Mouse (Mus musculus): Measurements from ENCODE around the gene Luzp1. TPM values are rescaled to one million over a fixed set of nuclear protein-coding genes. Genes with fewer than 3 reads are reported as not detected.

Luzp1 gene
- polyA plus RNA-seq, 1 experiment from 2014 or later, result 115 TPM

DNA sequence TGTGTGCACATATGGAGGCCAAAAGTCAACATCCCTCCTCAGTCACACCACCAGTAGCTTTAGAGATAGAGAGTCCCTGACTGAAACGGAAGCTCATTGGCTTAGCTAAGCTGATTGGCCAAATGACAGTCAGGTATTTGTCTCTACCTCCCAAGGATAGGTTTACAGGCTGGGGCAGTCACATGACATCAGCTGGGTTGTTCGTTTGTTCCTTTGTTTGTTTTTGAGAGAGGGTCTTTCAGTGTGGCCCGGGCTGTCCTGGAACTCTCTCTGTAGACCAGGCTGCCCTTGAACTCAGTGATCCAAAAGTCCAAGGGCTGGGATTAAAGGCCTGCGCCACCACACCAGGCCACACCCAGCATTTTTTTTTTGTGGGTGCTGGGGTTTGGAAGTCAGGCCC lies 8.4 kb upstream of the Luzp1 start:
- peaks cover 18% of the 10 kb centered on the region for H3K4me1 ChIP-seq (ENCODE audit: control insufficient read depth, insufficient read depth, low read length)
- 50% methylated on average over 4 of the region's 4 CpGs for WGBS
- H3K4me3 ChIP-seq (ENCODE audit: low read length), result no peak overlapping the region
- no peaks in the 10 kb centered on the region for H3K27me3 ChIP-seq (replicated peaks; ENCODE audit: control insufficient read depth, insufficient read depth, low read length)
- no peak overlapping the region for H3K4me2 ChIP-seq (ENCODE audit: low read depth, low read length)
- H3K27ac ChIP-seq (ENCODE audit: low read length), result peak overlapping the region; percentile 93
- ATAC-seq, result no peak
- no peaks in the 10 kb centered on the region for H3K9me3 ChIP-seq (ENCODE audit: control insufficient read depth, low read length)
- H3K36me3 ChIP-seq (ENCODE audit: control insufficient read depth, insufficient read depth, low read length), result no peaks in the 10 kb centered on the region
- no peak overlapping the region for H3K9ac ChIP-seq (ENCODE audit: low read depth, low read length)

DNA sequence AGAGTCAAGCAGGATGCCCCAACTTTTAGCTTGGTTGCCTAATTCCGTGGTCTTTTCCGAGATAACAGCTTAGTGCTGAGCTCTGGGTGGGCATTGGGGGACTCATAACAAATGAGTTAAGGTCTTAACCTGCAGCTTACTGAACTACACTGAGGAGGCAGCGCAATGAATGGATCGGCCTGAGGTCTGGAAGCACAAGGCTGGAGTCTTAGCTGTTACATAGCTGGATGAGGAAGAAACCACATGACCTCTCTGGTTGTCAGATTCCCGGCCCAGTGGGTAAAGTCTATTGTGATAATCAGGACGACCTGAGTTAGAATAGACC lies 7.8 kb upstream of the Luzp1 start:
- H3K4me1 ChIP-seq (ENCODE audit: control insufficient read depth, insufficient read depth, low read length), result peaks cover 21% of the 10 kb centered on the region
- H3K9me3 ChIP-seq (ENCODE audit: control insufficient read depth, low read length), result no peaks in the 10 kb centered on the region
- H3K27ac ChIP-seq (ENCODE audit: low read length), result peak overlapping the region; percentile 93
- WGBS, result 24% methylated on average over 6 of the region's 6 CpGs
- ATAC-seq, result no peak
- H3K4me3 ChIP-seq (ENCODE audit: low read length), result peak overlapping the region; percentile 75
- H3K9ac ChIP-seq (ENCODE audit: low read depth, low read length), result peak overlapping the region; percentile 81; the same call in 1 of the 2 replicates
- no peaks in the 10 kb centered on the region for H3K36me3 ChIP-seq (ENCODE audit: control insufficient read depth, insufficient read depth, low read length)
- no peaks in the 10 kb centered on the region for H3K27me3 ChIP-seq (replicated peaks; ENCODE audit: control insufficient read depth, insufficient read depth, low read length)
- peak overlapping the region; percentile 94 for H3K4me2 ChIP-seq (ENCODE audit: low read depth, low read length)

DNA sequence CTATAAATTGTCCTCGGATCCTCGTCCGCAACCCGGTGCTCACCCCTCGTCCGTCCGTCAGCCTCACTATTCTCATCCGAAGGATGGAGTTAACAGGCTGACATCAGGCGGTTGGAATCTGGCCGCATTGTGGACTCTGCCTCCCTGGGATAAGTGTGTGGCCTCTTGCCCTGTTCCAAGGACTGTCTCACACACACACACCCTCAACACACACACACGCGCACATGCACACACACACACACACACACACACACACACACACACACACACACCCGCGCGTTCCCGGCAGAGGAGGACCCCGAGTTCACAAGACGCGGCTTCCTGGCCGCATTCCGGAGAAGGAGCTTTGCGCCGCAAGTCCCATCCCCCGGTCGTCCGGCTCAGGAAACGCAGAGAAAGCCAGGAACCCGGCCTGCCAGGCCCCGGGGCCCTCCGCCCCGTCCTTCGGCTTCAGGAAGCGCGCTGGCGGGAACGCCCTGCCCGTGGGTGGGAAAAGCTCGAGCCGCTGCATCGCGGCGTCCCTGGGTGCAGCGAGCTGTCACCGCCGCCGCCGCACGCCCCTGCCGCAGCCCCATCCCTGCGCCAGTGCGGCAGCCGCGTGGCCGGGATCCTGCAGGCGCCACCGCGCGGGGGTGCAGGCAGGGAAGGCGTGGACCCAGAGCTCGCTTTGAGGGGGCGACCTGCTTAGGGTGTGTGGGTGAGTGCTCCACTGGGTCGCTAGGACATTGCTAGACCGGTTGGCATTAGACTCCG lies 7.3 kb upstream of the Luzp1 start, which contains the start of gene 6030445D17Rik:
Gene 6030445D17Rik (plus strand): TSS at position 165 of the 753 bp plus-strand sequence.
- H3K4me1 ChIP-seq (ENCODE audit: control insufficient read depth, insufficient read depth, low read length), result peaks cover 21% of the 10 kb centered on the region
- ATAC-seq, result peak; percentile 87
- under 1% methylated on average over 59 of the region's 64 CpGs for WGBS
- no peaks in the 10 kb centered on the region for H3K27me3 ChIP-seq (replicated peaks; ENCODE audit: control insufficient read depth, insufficient read depth, low read length)
- H3K9me3 ChIP-seq (ENCODE audit: control insufficient read depth, low read length), result no peaks in the 10 kb centered on the region
- H3K27ac ChIP-seq (ENCODE audit: low read length), result peak within 1 kb of the TSS; percentile 93
- no peaks in the 10 kb centered on the region for H3K36me3 ChIP-seq (ENCODE audit: control insufficient read depth, insufficient read depth, low read length)
- H3K4me3 ChIP-seq (ENCODE audit: low read length), result peak within 1 kb of the TSS; percentile 75
- H3K4me2 ChIP-seq (ENCODE audit: low read depth, low read length), result peak within 1 kb of the TSS; percentile 94
- H3K9ac ChIP-seq (ENCODE audit: low read depth, low read length), result peak within 1 kb of the TSS; percentile 81

DNA sequence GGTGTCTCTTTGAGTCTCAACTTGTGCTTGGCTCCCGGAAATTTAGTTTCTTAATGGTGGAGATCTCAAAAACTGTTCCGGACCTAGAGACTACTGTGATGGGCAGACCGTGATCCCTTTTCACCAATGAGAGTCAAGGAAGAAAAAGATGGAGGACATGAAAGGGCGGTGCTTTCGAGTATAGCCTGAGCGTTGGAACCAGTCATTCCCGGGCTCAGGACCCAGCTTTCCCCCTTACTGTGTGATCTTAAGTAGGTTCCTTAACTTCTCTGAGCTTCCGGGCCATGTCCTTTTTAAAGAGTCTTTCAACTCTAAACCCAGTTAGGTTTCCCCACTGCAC lies 6.8 kb upstream of the Luzp1 start:
- peak; percentile 52 for ATAC-seq
- H3K27me3 ChIP-seq (replicated peaks; ENCODE audit: control insufficient read depth, insufficient read depth, low read length), result no peaks in the 10 kb centered on the region
- H3K4me3 ChIP-seq (ENCODE audit: low read length), result peak overlapping the region; percentile 75
- H3K4me2 ChIP-seq (ENCODE audit: low read depth, low read length), result peak overlapping the region; percentile 94
- H3K4me1 ChIP-seq (ENCODE audit: control insufficient read depth, insufficient read depth, low read length), result peaks cover 21% of the 10 kb centered on the region
- H3K27ac ChIP-seq (ENCODE audit: low read length), result peak overlapping the region; percentile 93
- no peaks in the 10 kb centered on the region for H3K9me3 ChIP-seq (ENCODE audit: control insufficient read depth, low read length)
- H3K36me3 ChIP-seq (ENCODE audit: control insufficient read depth, insufficient read depth, low read length), result no peaks in the 10 kb centered on the region
- WGBS, result 4% methylated on average over 8 of the region's 8 CpGs
- peak overlapping the region; percentile 81 for H3K9ac ChIP-seq (ENCODE audit: low read depth, low read length)

DNA sequence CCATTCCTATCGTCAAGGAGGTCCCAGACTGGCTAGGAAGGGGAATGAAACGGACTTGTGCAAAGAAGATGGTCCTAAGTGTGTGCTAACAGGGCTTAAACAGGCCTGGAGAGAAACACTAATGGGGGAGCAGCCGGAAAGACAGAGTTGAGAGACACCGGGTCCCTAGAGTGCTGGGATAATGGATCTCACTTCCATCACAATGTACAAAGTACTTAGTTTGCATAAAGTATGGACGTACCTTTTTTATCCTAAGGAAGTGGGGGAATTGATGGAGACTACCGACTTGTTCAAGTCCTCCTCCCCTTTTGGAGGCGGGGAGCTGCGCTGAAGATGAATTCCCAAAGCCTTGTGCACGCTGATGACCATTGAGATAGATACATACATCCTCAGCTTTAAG lies 6.1 kb upstream of the Luzp1 start:
- 0 out of 2 replicates have a peak overlapping the region, but pooled peaks have one; percentile 7 for H3K27ac ChIP-seq (ENCODE audit: low read length)
- ATAC-seq, result no peak
- H3K4me3 ChIP-seq (ENCODE audit: low read length), result peak overlapping the region; percentile 75; the same call in 1 of the 2 replicates
- 0 out of 2 replicates have a peak overlapping the region, but pooled peaks have one; percentile 81 for H3K9ac ChIP-seq (ENCODE audit: low read depth, low read length)
- WGBS, result 39% methylated on average over 9 of the region's 9 CpGs
- no peaks in the 10 kb centered on the region for H3K9me3 ChIP-seq (ENCODE audit: control insufficient read depth, low read length)
- peaks cover 21% of the 10 kb centered on the region for H3K4me1 ChIP-seq (ENCODE audit: control insufficient read depth, insufficient read depth, low read length)
- no peaks in the 10 kb centered on the region for H3K36me3 ChIP-seq (ENCODE audit: control insufficient read depth, insufficient read depth, low read length)
- no peaks in the 10 kb centered on the region for H3K27me3 ChIP-seq (replicated peaks; ENCODE audit: control insufficient read depth, insufficient read depth, low read length)
- H3K4me2 ChIP-seq (ENCODE audit: low read depth, low read length), result peak overlapping the region; percentile 94

DNA sequence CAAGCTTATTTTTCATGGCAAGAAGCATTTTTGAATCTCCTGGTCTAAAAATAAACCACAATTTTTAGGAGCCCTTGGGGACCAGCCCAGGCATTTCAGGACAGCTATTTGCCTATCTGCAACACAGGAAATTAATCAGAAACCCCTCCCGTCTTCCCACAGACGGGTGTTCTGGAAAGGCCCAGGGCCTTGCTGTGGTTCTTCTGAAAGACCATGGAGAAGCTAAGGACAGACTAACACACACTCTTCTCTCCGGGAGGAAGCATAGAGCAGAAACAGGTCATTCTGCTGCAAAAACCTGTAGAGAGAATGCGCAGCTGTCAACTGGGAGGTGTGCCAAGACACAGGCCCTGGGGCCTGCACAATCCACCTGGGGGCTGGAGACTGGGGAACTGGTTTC lies 3.3 kb upstream of the Luzp1 start:
- WGBS, result 40% methylated on average over 4 of the region's 4 CpGs
- no peak for ATAC-seq
- Histone ChIP-seq H3K4me3 (ENCODE audit: low read length) (no peak overlapping the region), H3K27ac (ENCODE audit: low read length) (peak overlapping the region; percentile 58; the same call in 1 of the 2 replicates), H3K36me3 (ENCODE audit: control insufficient read depth, insufficient read depth, low read length) (no peaks in the 10 kb centered on the region), H3K9me3 (ENCODE audit: control insufficient read depth, low read length) (no peaks in the 10 kb centered on the region), H3K9ac (ENCODE audit: low read depth, low read length) (0 out of 2 replicates have a peak overlapping the region, but pooled peaks have one; percentile 25), H3K27me3 (replicated peaks; ENCODE audit: control insufficient read depth, insufficient read depth, low read length) (no peaks in the 10 kb centered on the region), H3K4me2 (ENCODE audit: low read depth, low read length) (no peak overlapping the region), H3K4me1 (ENCODE audit: control insufficient read depth, insufficient read depth, low read length) (peaks cover 29% of the 10 kb centered on the region)

DNA sequence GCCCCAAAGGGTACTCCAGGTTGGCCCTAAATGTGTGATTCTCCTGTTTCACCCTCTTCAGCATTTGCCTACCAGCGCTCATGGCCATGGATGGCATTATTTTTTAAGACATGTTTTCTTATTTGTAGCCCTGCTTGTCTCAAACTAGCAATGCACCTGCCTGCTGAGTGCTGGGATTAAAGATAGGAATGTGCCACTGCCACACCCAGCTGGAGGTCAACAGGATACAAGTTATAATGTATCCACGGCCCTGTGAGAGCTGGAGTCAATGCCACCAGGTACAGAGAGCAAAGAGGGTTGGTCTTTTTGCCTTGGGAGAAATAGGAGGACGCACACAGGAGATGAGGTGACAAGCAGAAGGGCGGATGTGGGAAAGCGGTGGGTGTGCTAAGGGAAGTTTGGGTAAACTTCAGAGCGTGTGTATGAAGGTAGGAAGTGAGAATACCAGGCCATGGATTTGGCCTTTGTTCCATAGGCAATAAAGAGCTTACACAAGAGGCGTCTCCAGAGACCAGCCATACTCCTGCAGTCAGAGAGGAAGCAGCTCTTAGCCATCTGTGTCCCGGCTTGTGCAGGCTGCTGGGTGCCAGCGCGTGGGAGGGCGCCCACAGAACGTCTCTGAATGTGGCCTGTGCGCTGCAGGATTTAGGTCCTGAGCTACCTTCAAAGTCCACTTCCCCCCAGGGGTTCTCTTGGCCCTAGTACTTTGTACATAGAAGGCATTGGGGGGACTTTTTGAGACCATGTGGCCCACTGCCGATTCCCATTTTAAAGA lies 821 bp upstream of the Luzp1 start:
- Histone ChIP-seq H3K27ac (ENCODE audit: low read length) (peak overlapping the region; percentile 91), H3K9ac (ENCODE audit: low read depth, low read length) (peak overlapping the region; percentile 96), H3K4me1 (ENCODE audit: control insufficient read depth, insufficient read depth, low read length) (peaks cover 34% of the 10 kb centered on the region), H3K9me3 (ENCODE audit: control insufficient read depth, low read length) (no peaks in the 10 kb centered on the region), H3K27me3 (replicated peaks; ENCODE audit: control insufficient read depth, insufficient read depth, low read length) (no peaks in the 10 kb centered on the region), H3K36me3 (ENCODE audit: control insufficient read depth, insufficient read depth, low read length) (no peaks in the 10 kb centered on the region), H3K4me2 (ENCODE audit: low read depth, low read length) (peak overlapping the region; percentile 74), H3K4me3 (ENCODE audit: low read length) (peak overlapping the region; percentile 96; the same call in 1 of the 2 replicates)
- ATAC-seq, result peak; percentile 69
- 66% methylated on average over 14 of the region's 14 CpGs for WGBS

DNA sequence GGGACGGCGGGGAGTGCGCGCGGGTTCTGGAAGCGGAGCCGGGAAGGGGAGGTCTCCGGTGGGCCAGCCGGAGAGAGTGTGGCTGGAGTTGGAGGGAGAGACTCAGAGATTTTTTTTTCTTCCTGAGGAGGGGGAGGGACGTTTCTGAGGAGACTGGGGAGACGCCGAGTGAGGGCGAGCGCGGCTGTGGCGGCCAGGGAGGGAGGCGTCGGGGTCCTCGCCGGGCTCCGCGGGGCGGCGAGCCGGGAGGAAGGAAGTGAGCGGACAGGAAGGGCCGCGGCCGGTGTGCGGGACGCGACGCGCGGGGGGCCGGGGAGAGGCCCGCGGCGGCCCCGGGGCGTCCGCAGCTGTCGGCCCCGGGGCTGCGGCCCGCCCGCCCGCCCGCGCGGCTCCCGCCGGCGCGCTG lies 383 bp downstream of the Luzp1 start:
- 0% methylated on average over 20 of the region's 55 CpGs for WGBS
- Histone ChIP-seq H3K9me3 (ENCODE audit: control insufficient read depth, low read length) (no peaks in the 10 kb centered on the region), H3K4me1 (ENCODE audit: control insufficient read depth, insufficient read depth, low read length) (peaks cover 35% of the 10 kb centered on the region), H3K9ac (ENCODE audit: low read depth, low read length) (peak overlapping the region; percentile 96), H3K27ac (ENCODE audit: low read length) (peak overlapping the region; percentile 98), H3K4me3 (ENCODE audit: low read length) (peak overlapping the region; percentile 96), H3K36me3 (ENCODE audit: control insufficient read depth, insufficient read depth, low read length) (no peaks in the 10 kb centered on the region), H3K4me2 (ENCODE audit: low read depth, low read length) (peak overlapping the region; percentile 74), H3K27me3 (replicated peaks; ENCODE audit: control insufficient read depth, insufficient read depth, low read length) (no peaks in the 10 kb centered on the region)
- ATAC-seq, result peak; percentile 69

DNA sequence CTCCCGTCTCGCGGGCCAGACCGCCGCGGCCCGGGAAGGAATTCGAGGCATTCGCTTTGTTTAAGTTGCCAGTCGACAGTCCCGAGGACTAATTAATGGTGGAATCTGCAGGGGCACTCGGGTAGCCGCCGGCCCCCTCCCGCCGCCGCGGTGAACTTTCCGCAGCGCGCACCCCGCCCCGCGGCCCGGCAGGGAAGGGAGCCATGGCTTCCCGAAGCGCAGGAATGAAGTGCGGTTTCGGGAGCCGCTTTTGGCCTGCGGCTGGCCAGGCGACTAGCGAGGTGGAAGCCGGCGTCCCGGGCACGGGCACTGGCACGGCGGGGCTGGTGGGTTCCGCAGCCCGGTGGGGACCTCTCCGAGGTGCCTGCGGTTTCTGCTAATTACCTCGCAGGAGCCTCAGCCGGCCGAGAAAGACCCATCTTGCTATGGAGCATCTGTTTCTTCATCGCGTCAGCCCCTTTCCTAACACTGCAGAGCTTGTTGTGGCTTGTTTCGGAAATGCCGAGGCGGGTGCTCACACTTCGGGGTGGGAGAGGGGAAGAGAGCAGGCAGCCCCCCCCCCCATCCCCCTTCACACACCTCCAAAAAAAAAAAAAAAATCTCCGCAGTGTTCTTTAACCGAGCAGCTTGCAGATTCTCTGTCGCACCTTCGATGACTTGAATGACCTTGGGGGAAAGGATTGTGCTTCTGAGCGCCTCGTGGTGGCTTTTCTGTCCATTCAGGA lies 948 bp downstream of the Luzp1 start:
- peak; percentile 12 for ATAC-seq
- Histone ChIP-seq H3K4me1 (ENCODE audit: control insufficient read depth, insufficient read depth, low read length) (peaks cover 35% of the 10 kb centered on the region), H3K9ac (ENCODE audit: low read depth, low read length) (peak overlapping the region; percentile 96), H3K4me3 (ENCODE audit: low read length) (peak overlapping the region; percentile 96), H3K9me3 (ENCODE audit: control insufficient read depth, low read length) (no peaks in the 10 kb centered on the region), H3K27me3 (replicated peaks; ENCODE audit: control insufficient read depth, insufficient read depth, low read length) (no peaks in the 10 kb centered on the region), H3K27ac (ENCODE audit: low read length) (peak overlapping the region; percentile 98), H3K36me3 (ENCODE audit: control insufficient read depth, insufficient read depth, low read length) (no peaks in the 10 kb centered on the region), H3K4me2 (ENCODE audit: low read depth, low read length) (peak overlapping the region; percentile 74)
- under 1% methylated on average over 58 of the region's 58 CpGs for WGBS

All from intestine, embryonic 16.5 days (tissue).